Mouse (Mus musculus): ENCODE results near the gene Espl1.

DNA sequence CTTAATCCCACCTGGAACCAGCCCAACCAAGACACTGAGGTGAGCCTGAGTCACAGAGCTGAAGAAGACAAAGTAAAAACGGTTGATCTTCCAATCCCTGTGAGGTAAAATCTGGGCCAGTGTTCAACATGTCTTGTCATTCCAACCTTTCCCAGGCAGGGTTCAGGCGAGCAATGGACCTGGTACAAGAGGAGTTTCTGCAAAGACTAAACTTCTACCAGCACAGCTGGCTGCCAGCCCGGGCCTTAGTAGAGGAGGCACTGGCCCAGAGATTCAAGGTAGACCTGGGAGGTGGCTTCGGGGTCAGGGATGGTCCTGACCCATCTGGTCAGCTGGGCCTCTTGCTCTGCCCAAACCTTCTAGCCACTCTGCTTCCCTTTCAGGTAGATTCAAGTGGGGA, 40.9 kb downstream of the Espl1 start:
- TF ChIP-seq TCF12 (IDR thresholded peaks at IDR 0.05; ENCODE audit: low read depth, low read length) (no peak), POLR2A (IDR thresholded peaks at IDR 0.05; ENCODE audit: control insufficient read depth in 1 of 2, insufficient read depth in 1 of 2, low read depth in 1 of 2, low read length in 2 of 2, poor library complexity in 1 of 2) (no peak), ZC3H11A (IDR thresholded peaks at IDR 0.05; ENCODE audit: low read depth, low read length) (no peak), EP300 (IDR thresholded peaks at IDR 0.05; ENCODE audit: low read depth in 1 of 2, low read length in 2 of 2) (no peak), ZMIZ1 (IDR thresholded peaks at IDR 0.05; ENCODE audit: low read depth, low read length) (no peak), HCFC1 (IDR thresholded peaks at IDR 0.05; ENCODE audit: low read depth, low read length) (no peak), CTCF (IDR thresholded peaks at IDR 0.05 in 2 of 3, conservative IDR thresholded peaks at IDR 0.05 in 1 of 3; ENCODE audit: control insufficient read depth in 1 of 3, insufficient read depth in 1 of 3, low read depth in 2 of 3, low read length in 3 of 3, poor library complexity in 1 of 3, severe bottlenecking in 1 of 3) (no peak), SIN3A (IDR thresholded peaks at IDR 0.05; ENCODE audit: low read length) (no peak), RCOR1 (IDR thresholded peaks at IDR 0.05; ENCODE audit: low read depth, low read length) (no peak)

All from MEL (cell line).